Mouse (Mus musculus) lung, embryonic 15.5 days (tissue): ENCODE data around the gene Tdrd5. TPM values are rescaled to one million over a fixed set of nuclear protein-coding genes. Genes with fewer than 3 reads are reported as not detected.

ENCODE experiments used
- ATAC-seq: fragments of 200-750 bp; cut with Nextera tagmentation; 2 replicates; pipeline ENCODE4 v1.8.0; 2017; ENCODE audit warnings: moderate number of reproducible peaks, borderline replicate concordance; ENCODE audit not compliant: low FRiP score, low TSS enrichment; ENCODE audit errors: extremely low read depth
- H3K27ac ChIP-seq: fragments of 300-500 bp; sonication (generic); 2 replicates; pipeline ENCODE4 v1.5.1; 2015; ENCODE audit warnings: moderate library complexity, mild to moderate bottlenecking, inconsistent platforms
- H3K27me3 ChIP-seq: fragments of 300-500 bp; sonication (generic); 2 replicates; pipeline ENCODE4 v1.6.1; 2015; ENCODE audit warnings: inconsistent platforms
- H3K36me3 ChIP-seq: fragments of 300-500 bp; sonication (generic); 2 replicates; pipeline ENCODE4 v1.6.1; 2015; ENCODE audit warnings: inconsistent platforms
- H3K4me1 ChIP-seq: fragments of 300-500 bp; sonication (generic); 2 replicates; pipeline ENCODE4 v1.6.1; 2015; ENCODE audit warnings: inconsistent platforms
- H3K4me2 ChIP-seq: fragments of 300-500 bp; sonication (generic); 2 replicates; pipeline ENCODE4 v1.6.1; 2015; ENCODE audit warnings: inconsistent platforms, mild to moderate bottlenecking, moderate library complexity
- H3K4me3 ChIP-seq: fragments of 300-500 bp; sonication (generic); 2 replicates; pipeline ENCODE4 v1.5.1; 2015; ENCODE audit warnings: mild to moderate bottlenecking, inconsistent platforms
- H3K9ac ChIP-seq: fragments of 300-500 bp; sonication (generic); 2 replicates; pipeline ENCODE4 v1.6.1; 2015; ENCODE audit warnings: inconsistent platforms
- H3K9me3 ChIP-seq: fragments of 300-500 bp; sonication (generic); 2 replicates; pipeline ENCODE4 v1.6.1; 2016; ENCODE audit warnings: inconsistent platforms
- WGBS: fragments of 180-500 bp; shearing (Covaris S2); methylation state at CpG from one replicate; pipeline ENCODE4 v1.1.7; 2015; 5-methylcytosine and 5-hydroxymethylcytosine counted together
- polyA plus RNA-seq: library from polyadenylated mRNA; unstranded; fragments of >200 nt; fragmentation: Nextera tagmentation; extraction: Ambion mirVana; gene quantifications from 2 replicates; pipeline ENCODE4 v1.2.1, GENCODE M21; 2015

Tdrd5 gene
- polyA plus RNA-seq, 1 experiment from 2014 or later: 0.96 TPM

DNA sequence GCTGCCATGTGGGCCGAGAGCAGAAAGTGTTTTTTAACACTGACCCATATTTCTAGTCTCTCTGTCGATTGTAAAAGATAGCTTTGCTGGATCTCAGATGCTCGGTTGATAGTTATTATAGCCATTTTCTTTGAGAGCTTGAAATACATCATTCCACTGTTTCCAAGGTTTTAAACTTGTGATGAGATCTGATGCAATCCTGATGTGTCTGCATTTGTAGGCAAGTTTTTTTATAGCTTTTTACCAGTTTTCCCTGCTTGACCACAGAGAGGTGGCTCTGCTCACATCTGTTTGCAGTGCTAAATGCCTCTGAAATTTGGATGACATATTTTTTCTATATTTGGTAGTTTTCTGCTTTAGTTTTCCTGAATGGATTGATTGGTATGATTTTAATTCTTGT lies 55.6 kb downstream of the Tdrd5 start:
- Histone ChIP-seq H3K27ac (no peak overlapping the region), H3K4me2 (no peak overlapping the region), H3K4me3 (no peak overlapping the region), H3K9me3 (no peaks in the 10 kb centered on the region), H3K27me3 (no peaks in the 10 kb centered on the region), H3K9ac (no peak overlapping the region), H3K4me1 (no peaks in the 10 kb centered on the region), H3K36me3 (no peaks in the 10 kb centered on the region)
- no peak for ATAC-seq
- WGBS: 47% methylated on average over 3 of the region's 3 CpGs

GRCm38 (mm10) chr1:156241713-156242348 lies 61.6 kb downstream of the Tdrd5 start:
- H3K4me3 ChIP-seq: no peak overlapping the region
- no peak overlapping the region for H3K27ac ChIP-seq
- ATAC-seq: no peak
- no peaks in the 10 kb centered on the region for H3K4me1 ChIP-seq
- WGBS: 7% methylated on average over 14 of the region's 14 CpGs
- no peaks in the 10 kb centered on the region for H3K36me3 ChIP-seq
- H3K4me2 ChIP-seq: no peak overlapping the region
- H3K9me3 ChIP-seq: no peaks in the 10 kb centered on the region
- H3K9ac ChIP-seq: no peak overlapping the region
- no peaks in the 10 kb centered on the region for H3K27me3 ChIP-seq

DNA sequence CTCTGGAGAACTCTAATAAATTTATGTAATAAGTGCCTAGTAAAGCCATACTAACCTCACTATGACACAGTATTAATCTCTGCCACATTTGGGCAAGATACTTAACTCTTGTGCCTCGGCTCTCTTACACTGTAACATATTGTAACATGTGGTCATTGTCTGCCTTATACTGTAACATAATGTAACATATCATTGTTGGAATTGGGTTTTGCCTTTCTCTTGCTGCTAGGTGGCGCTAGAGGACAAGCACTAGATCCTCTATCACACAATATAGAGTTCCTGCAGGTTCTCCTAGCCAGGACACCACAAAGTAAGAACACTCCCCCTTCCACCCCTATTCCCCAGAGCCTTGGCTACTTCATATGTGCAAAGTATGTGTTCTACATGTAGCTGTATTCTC lies 62.4 kb downstream of the Tdrd5 start:
- Histone ChIP-seq H3K4me2 (no peak overlapping the region), H3K9me3 (no peaks in the 10 kb centered on the region), H3K4me1 (no peaks in the 10 kb centered on the region), H3K4me3 (no peak overlapping the region), H3K36me3 (no peaks in the 10 kb centered on the region), H3K27me3 (no peaks in the 10 kb centered on the region), H3K27ac (no peak overlapping the region), H3K9ac (no peak overlapping the region)
- 19% methylated on average over 2 of the region's 2 CpGs for WGBS
- no peak for ATAC-seq

DNA sequence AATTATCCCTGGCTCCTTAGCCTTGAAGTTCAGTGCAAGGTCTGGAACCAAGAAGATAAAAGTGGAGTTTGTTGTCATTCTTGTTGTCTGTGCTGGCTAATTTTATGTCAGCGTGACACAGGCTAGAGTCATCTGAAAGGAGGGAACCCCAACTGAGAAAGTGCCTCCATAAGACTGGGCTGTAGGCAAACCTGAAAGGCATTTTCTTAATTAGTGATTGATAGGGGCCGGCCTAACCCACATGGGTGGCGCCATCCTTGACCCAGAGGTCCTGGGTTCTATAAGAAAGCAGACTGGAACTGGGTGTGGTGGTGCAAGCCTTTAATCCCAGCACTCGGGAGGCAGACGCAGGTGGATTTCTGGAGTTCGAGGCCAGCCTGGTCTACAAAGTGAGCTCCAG lies 72.3 kb downstream of the Tdrd5 start:
- no peak overlapping the region for H3K27ac ChIP-seq
- 92% methylated on average over 6 of the region's 6 CpGs for WGBS
- ATAC-seq: no peak

DNA sequence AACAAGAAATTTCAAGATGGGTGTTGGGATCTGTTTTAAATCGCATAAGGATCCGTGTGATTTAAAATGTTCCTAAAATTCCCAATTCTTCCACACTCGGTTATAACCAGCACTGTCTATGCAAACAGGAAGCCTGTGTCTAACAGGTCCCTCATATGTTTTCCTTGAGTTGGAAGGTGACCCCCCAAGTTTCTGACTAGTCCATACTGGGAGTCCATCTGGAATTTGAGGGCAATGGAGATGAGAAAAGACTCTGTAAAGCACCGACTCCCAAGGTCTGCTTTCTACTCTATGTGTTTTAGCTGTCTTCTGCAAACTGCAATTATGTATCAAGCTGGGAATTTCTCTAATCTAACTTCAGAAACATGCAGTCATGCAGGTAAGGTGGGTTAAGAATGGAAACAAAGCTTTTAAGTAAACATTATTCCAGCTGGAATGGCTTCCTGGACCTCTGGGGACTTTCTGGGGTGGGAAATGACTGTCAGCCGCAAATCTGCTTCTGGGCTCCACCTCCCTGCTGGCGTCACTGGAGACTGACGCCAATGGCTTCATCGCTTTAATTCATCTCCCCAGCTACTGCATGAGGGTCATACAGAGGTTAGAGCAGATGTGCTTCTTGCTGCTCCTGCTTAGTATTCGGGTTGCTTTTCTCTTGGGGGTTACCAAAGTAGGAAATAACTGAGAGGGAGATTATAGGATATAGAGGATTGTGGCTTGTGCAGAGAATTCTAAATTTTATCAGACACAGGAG lies 73.0 kb downstream of the Tdrd5 start:
- Histone ChIP-seq H3K27ac (no peak overlapping the region), H3K27me3 (no peaks in the 10 kb centered on the region), H3K36me3 (no peaks in the 10 kb centered on the region), H3K9ac (no peak overlapping the region), H3K9me3 (no peaks in the 10 kb centered on the region), H3K4me3 (no peak overlapping the region), H3K4me2 (no peak overlapping the region; the same call in 1 of the 2 replicates), H3K4me1 (peaks cover 18% of the 10 kb centered on the region)
- WGBS: 26% methylated on average over 9 of the region's 9 CpGs
- peak; percentile 59; the same call in 1 of the 2 replicates for ATAC-seq

More for the DNA sequence above, 72.3 kb downstream of the Tdrd5 start:
- no peak overlapping the region for H3K9ac ChIP-seq
- H3K36me3 ChIP-seq: no peaks in the 10 kb centered on the region
- H3K27me3 ChIP-seq: no peaks in the 10 kb centered on the region
- H3K4me3 ChIP-seq: no peak overlapping the region
- H3K4me2 ChIP-seq: no peak overlapping the region
- no peaks in the 10 kb centered on the region for H3K9me3 ChIP-seq
- H3K4me1 ChIP-seq: peaks cover 18% of the 10 kb centered on the region

- Histone ChIP-seq H3K9me3 (no peaks in the 10 kb centered on the region), H3K9ac (no peak overlapping the region), H3K4me2 (no peak overlapping the region), H3K4me3 (no peak overlapping the region), H3K27ac (no peak overlapping the region), H3K27me3 (no peaks in the 10 kb centered on the region), H3K4me1 (peaks cover 18% of the 10 kb centered on the region), H3K36me3 (no peaks in the 10 kb centered on the region)
- ATAC-seq: 0 out of 2 replicates have a peak, but pooled peaks have one; percentile 40
- WGBS: 16% methylated on average over 7 of the region's 7 CpGs
Observed at GRCm38 (mm10) chr1:156229448-156229847, 74.0 kb downstream of the Tdrd5 start.

DNA sequence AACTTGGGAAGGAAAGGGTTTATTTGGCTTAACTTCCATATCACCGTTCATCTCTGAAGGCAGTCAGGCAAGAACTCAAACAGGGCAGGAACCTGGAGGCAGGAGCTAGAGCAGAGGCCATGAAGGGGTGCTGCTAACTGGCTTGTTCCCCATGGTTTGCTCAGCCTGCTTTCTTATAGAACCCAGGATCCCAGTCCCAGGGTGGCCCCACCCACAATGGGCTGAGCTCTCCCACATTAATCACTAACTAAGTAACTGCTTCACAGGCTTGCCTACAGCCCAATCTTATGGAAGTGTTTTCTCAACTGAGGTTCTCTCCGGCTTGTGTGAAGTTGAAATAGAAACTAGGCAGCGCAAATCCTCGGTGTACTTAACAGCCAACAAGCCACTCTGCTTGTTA lies 74.7 kb downstream of the Tdrd5 start:
- Histone ChIP-seq H3K36me3 (no peaks in the 10 kb centered on the region), H3K9me3 (no peaks in the 10 kb centered on the region), H3K27me3 (no peaks in the 10 kb centered on the region), H3K9ac (no peak overlapping the region), H3K4me2 (no peak overlapping the region), H3K27ac (no peak overlapping the region), H3K4me3 (no peak overlapping the region), H3K4me1 (peaks cover 18% of the 10 kb centered on the region)
- no peak for ATAC-seq
- 68% methylated on average over 4 of the region's 4 CpGs for WGBS

GRCm38 (mm10) chr1:156226903-156227302 lies 76.6 kb downstream of the Tdrd5 start:
- H3K9me3 ChIP-seq: no peaks in the 10 kb centered on the region
- no peak overlapping the region for H3K4me2 ChIP-seq
- peaks cover 27% of the 10 kb centered on the region for H3K4me1 ChIP-seq
- no peak for ATAC-seq
- 65% methylated on average over 5 of the region's 5 CpGs for WGBS
- no peak overlapping the region for H3K4me3 ChIP-seq
- H3K27ac ChIP-seq: no peak overlapping the region
- no peaks in the 10 kb centered on the region for H3K36me3 ChIP-seq
- H3K9ac ChIP-seq: no peak overlapping the region
- H3K27me3 ChIP-seq: no peaks in the 10 kb centered on the region

- peaks cover 20% of the 10 kb centered on the region for H3K4me1 ChIP-seq
- ATAC-seq: peak; percentile 47; the same call in 1 of the 2 replicates
- no peaks in the 10 kb centered on the region for H3K27me3 ChIP-seq
- no peak overlapping the region for H3K27ac ChIP-seq
- no peak overlapping the region for H3K4me3 ChIP-seq
- WGBS: 34% methylated on average over 13 of the region's 13 CpGs
- no peaks in the 10 kb centered on the region for H3K36me3 ChIP-seq
- no peak overlapping the region for H3K4me2 ChIP-seq
- H3K9me3 ChIP-seq: no peaks in the 10 kb centered on the region
- no peak overlapping the region for H3K9ac ChIP-seq
Observed at GRCm38 (mm10) chr1:156222205-156223000, 81.1 kb downstream of the Tdrd5 start.

DNA sequence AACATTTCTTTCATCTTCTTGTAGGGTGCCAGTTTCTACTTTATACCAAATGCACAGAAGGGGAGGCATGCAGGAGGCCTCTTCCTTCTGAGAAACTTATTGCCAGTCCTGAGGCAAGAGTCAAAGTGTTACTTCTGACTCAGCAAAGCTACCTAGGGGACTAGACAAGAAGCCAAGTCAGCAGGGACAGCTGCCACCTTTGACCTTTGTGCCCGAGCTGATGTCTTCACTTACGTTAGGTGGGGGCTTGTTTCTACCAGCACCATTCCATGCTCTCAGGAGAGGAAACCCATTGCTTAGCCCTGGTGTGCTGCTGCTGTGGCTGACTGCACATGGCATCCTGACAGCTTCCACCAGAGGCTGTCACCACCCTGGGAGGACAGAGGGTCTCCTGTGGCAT lies 82.1 kb downstream of the Tdrd5 start:
- H3K4me1 ChIP-seq: peaks cover 20% of the 10 kb centered on the region
- no peak overlapping the region for H3K4me2 ChIP-seq
- H3K36me3 ChIP-seq: no peaks in the 10 kb centered on the region
- no peaks in the 10 kb centered on the region for H3K27me3 ChIP-seq
- 72% methylated on average over 2 of the region's 2 CpGs for WGBS
- H3K27ac ChIP-seq: no peak overlapping the region
- no peak overlapping the region for H3K9ac ChIP-seq
- H3K4me3 ChIP-seq: no peak overlapping the region
- ATAC-seq: no peak
- H3K9me3 ChIP-seq: no peaks in the 10 kb centered on the region

- Histone ChIP-seq H3K4me2 (no peak overlapping the region), H3K9ac (no peak overlapping the region), H3K4me1 (peaks cover 20% of the 10 kb centered on the region), H3K4me3 (no peak overlapping the region), H3K27ac (no peak overlapping the region), H3K36me3 (no peaks in the 10 kb centered on the region), H3K9me3 (no peaks in the 10 kb centered on the region), H3K27me3 (no peaks in the 10 kb centered on the region)
- no peak for ATAC-seq
- WGBS: 51% methylated on average over 2 of the region's 2 CpGs
Observed at GRCm38 (mm10) chr1:156218573-156218972, 84.9 kb downstream of the Tdrd5 start.

- H3K4me2 ChIP-seq: no peak overlapping the region
- no peak overlapping the region for H3K4me3 ChIP-seq
- no peak overlapping the region for H3K9ac ChIP-seq
- peaks cover 19% of the 10 kb centered on the region for H3K4me1 ChIP-seq
- H3K27ac ChIP-seq: no peak overlapping the region
- no peaks in the 10 kb centered on the region for H3K27me3 ChIP-seq
- no peaks in the 10 kb centered on the region for H3K36me3 ChIP-seq
- WGBS: 45% methylated on average over 8 of the region's 8 CpGs
- ATAC-seq: no peak
- no peaks in the 10 kb centered on the region for H3K9me3 ChIP-seq
Observed at GRCm38 (mm10) chr1:156217941-156218340, 85.5 kb downstream of the Tdrd5 start.
